Mouse (Mus musculus) brown adipose tissue, adult 24 weeks (tissue): ENCODE data around the gene Homer2. TPM values are rescaled to one million over a fixed set of nuclear protein-coding genes. Genes with fewer than 3 reads are reported as not detected.

Source experiments
- H3K27ac ChIP-seq: fragments of 200-500 bp; replicated peaks from 2 replicates; pipeline ENCODE4 v1.5.1; 2012; ENCODE audit warnings: low read depth, mild to moderate bottlenecking, low read length
- H3K4me1 ChIP-seq: fragments of 200-500 bp; 2 replicates; pipeline ENCODE4 v1.6.1; 2012; ENCODE audit warnings: low read length, mixed read lengths; ENCODE audit not compliant: control insufficient read depth, insufficient read depth, insufficient read length
- H3K4me3 ChIP-seq: fragments of 200-500 bp; 2 replicates; pipeline ENCODE4 v1.5.1; 2012; ENCODE audit warnings: low read depth, mild to moderate bottlenecking, low read length, moderate library complexity; ENCODE audit not compliant: insufficient read depth
- polyA plus RNA-seq: library from polyadenylated mRNA; stranded (reverse); fragments of >200 nt; gene quantifications from 2 replicates; pipeline ENCODE4 v1.2.4, GENCODE M21; 2012; ENCODE audit not compliant: missing spikeins, insufficient read depth, insufficient read length

Homer2 gene
- polyA plus RNA-seq, 1 experiment = 1.1 TPM

DNA sequence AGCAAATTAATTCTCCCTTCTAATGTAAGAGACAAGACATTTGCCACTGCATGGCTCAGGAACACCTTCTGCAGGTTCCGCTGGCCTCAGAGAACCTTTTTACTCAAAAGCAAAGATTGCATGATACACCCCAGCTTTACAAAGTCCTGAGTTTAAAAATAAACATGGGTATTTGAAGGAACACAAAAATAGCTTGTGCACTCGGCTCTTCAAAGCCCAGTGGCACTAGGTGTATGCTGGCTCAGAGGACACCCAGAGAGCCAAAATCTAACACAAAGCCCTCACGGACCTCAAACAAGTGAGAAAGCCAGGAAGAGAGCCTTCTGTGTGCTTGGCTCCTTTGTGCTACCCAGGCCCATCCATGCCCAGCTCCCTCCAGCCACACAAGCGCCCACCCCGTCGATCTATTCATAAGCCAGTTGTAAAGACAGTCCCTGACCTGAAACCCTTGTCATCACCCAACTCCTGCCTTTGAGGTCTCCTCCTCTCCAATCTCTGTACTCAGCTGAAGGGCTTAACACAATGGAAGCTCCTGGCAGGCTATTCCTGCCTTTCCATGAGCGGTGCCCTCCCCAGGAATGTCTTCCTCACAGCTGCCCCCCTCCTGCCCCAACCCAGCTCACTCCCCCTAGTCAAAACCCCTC lies 23.4 kb downstream of the Homer2 start:
- Histone ChIP-seq H3K4me3 (no peak overlapping the region), H3K4me1 (no peaks in the 10 kb centered on the region), H3K27ac (no peak overlapping the region)

DNA sequence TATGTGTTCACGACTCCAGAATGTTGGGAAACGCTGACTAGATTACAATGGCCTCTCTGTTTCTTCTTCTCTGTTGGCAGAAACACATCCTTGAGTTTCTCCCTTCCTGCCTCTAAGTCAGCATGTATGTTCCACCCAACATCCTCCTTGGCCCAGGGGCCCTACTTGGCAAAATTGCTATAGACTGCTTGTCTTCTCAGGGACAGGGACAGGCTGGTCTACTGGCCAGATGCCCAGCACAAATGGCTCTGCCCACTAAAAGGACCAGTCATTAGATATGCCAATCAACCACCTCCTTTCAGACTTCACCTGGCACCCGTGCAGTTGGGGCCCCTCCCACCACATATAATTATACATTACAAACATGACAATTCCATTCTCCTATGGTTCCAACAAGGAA lies 25.9 kb downstream of the Homer2 start:
- Histone ChIP-seq H3K4me1 (no peaks in the 10 kb centered on the region), H3K27ac (no peak overlapping the region), H3K4me3 (no peak overlapping the region)

DNA sequence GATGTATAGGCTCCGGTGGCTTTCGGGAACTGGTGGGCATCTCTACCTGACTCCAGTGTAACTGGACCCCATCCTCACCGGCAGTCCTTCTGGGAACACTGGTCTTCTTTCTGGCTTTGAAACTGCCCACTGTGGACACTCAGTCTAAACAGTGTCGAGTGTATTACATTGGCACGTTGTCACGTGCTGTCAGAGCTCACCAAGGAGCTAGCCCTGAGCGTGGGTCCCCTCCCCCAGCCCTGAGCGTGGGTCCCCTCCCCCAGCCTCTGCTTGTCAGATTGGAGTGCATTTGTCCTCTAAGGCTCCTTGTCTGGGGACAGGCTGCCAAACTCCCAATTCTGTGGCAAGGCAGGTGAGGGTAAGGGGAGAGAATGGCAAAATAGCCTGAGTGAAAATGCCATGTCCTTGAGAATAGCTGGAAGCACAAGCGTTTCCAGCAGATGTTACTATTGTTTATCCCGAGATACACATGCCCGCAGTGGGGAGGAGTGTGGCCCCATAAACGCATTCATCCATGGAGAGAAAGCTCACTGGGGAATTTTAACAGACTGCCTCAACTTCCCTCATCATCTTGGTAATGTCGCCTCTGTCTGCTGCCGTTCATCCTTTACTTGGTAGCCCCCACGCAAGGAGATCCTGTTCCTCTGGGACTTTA lies 33.8 kb downstream of the Homer2 start:
- no peak overlapping the region for H3K4me3 ChIP-seq
- no peak overlapping the region for H3K27ac ChIP-seq
- no peaks in the 10 kb centered on the region; the same call in 1 of the 2 replicates for H3K4me1 ChIP-seq

DNA sequence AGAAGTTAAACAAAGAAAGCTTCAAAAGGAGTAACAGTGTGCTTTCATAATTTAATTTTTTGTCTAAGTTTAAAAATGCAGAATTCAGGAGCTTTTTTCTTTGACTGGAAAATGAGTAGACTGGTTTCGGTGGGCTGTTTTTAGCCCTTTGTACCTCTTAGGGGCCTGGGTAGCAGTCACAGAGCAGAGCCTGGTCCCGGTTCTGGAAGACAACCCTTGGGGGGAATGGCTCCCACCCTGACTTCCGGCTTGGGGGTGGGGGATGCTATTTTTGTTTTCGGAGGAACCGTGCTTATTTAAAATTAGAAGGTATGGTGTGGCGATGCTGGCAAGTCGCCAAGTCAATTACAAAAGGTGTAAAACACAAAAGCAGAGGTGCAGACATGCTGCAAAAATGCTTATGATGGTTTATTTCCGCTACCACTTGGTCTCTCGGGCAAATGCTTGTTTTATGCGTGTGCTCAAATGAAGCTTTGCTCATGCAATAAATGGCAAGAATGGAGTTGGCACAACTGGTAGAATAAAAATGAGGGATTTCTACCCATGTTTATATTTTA lies 34.5 kb downstream of the Homer2 start:
- no peak overlapping the region for H3K27ac ChIP-seq
- no peaks in the 10 kb centered on the region; the same call in 1 of the 2 replicates for H3K4me1 ChIP-seq
- no peak overlapping the region for H3K4me3 ChIP-seq

DNA sequence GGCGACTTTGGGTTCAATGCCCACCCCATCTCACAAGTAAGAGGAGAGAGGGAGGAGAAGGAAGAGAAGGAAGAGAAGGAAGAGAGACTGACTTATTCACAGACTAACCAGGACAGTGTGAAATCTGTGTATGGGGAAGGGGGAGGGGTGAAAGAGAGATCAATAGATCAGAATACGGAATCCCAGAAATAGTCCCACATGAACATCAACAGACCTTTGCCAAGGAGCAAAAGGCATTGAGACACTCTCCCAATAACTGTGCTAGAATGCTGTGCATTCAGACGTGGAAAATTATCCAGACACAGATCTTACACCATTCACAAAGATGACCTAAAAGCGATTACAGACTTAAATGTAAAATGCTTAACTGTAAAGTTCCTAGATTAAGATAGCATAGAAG lies 40.2 kb downstream of the Homer2 start:
- Histone ChIP-seq H3K27ac (no peak overlapping the region), H3K4me3 (no peak overlapping the region), H3K4me1 (no peaks in the 10 kb centered on the region)

DNA sequence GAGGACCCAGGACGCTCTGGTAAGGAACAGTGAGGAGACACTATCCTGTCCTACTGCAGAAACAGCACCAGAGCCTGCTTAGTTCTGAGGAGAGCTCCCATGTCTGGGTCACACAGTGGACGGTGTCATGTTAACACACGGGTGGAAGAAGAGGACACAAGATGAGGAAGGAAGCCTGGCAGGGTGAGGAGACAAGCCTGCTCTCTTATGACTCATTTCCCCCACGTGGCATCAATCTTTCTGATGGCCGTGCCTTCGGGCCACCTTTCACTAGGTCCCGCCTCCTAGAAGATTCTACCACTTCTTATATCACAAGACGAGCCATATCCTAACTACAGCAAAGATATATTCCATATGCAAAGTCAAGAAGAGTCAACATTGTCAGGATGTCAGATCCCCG lies 40.7 kb downstream of the Homer2 start:
- no peak overlapping the region for H3K4me3 ChIP-seq
- H3K27ac ChIP-seq = no peak overlapping the region
- no peaks in the 10 kb centered on the region for H3K4me1 ChIP-seq

DNA sequence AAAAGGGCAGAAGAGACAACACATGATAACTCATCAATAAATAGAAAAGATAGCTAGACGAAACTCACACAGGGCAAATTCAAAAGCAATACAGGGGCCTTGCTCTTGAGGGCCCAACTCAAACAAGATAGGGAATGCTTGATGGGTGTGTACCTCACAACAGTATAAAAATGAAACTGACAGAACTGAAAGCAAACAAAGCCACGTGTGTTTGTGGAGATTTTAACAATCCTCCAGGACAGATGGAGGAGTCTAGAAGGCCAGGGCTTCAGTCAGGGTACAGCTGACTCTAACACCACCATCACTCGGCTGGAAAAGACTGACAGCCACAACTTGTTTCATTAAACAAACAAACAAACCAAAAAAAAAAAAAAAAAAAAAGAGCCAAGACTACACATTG lies 44.3 kb downstream of the Homer2 start:
- H3K27ac ChIP-seq = no peak overlapping the region
- H3K4me3 ChIP-seq = no peak overlapping the region
- H3K4me1 ChIP-seq = no peaks in the 10 kb centered on the region

DNA sequence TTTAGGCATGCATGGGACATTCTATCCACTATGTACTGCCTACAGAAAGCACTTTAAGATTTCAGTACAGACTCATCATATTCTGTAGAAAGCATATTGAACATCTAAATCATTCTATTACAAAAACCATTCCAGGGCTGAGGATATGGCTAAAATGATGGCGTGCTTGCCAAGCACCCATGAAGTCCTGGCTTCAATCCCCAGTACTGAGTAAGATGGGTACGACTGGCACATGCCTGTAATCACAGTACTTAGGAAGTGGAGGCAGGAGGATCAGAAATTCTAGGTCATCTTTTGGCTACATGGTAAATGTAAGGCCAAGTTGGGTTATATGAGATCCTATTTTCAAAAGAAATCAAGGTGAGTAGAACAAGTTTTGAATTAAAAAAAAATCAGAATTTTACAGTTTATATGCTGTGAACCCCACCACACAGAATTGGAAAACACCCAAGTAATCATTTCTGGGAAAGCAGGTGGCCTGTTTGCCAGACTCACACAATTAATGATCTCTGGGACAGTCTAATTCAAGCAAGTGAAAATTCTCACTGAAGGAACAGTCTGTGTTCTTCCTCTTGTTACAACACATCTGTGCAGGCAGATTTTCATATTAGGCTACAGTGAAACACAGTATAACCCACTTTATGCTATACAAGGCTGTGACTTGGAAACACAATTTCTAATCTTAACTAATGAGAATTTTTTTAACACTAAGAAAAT lies 49.5 kb downstream of the Homer2 start:
- H3K27ac ChIP-seq = no peak overlapping the region
- H3K4me1 ChIP-seq = 0 out of 2 replicates have a peak, but pooled peaks cover 5% of the 10 kb centered on the region
- H3K4me3 ChIP-seq = no peak overlapping the region

DNA sequence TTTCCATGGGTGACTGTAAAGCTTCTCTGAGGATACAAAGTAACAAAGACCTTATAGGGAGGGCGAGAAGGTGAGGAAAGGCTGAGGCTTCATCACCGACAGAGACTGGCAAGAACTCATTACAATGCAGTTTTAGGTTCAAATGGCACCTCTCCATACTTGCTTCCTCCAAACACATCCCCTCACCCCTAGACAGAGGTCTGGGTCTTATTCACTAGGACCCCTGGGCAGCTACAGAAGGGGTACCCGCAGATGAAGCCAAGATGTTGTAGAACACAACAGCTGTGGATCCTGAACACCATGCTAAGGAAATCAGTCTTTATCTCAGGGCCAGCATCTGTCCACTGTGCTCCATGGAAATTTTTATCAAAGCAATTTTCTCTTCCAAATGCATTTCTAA lies 50.3 kb downstream of the Homer2 start:
- no peak overlapping the region for H3K4me3 ChIP-seq
- H3K27ac ChIP-seq = no peak overlapping the region
- 0 out of 2 replicates have a peak, but pooled peaks cover 5% of the 10 kb centered on the region for H3K4me1 ChIP-seq

DNA sequence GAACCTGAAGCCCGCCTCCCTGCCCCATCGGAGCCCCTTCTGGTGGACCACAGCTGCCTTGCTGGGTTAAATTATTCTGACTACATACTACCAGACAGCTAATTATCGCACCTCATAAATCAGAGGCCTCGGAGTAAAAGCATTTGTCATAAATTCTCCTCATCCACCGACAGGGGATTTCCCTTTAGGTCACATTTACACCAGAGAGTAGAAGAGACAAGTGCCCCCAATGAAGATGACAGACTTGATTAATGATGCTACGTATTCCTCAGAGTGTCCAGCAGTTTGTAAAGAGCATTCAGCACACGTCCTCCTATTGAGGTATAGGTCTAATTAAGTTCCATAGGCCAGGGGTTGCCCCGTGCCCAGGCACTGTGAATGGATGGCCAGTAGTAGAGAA lies 50.7 kb downstream of the Homer2 start:
- H3K27ac ChIP-seq = no peak overlapping the region
- H3K4me1 ChIP-seq = 0 out of 2 replicates have a peak, but pooled peaks cover 5% of the 10 kb centered on the region
- H3K4me3 ChIP-seq = no peak overlapping the region

DNA sequence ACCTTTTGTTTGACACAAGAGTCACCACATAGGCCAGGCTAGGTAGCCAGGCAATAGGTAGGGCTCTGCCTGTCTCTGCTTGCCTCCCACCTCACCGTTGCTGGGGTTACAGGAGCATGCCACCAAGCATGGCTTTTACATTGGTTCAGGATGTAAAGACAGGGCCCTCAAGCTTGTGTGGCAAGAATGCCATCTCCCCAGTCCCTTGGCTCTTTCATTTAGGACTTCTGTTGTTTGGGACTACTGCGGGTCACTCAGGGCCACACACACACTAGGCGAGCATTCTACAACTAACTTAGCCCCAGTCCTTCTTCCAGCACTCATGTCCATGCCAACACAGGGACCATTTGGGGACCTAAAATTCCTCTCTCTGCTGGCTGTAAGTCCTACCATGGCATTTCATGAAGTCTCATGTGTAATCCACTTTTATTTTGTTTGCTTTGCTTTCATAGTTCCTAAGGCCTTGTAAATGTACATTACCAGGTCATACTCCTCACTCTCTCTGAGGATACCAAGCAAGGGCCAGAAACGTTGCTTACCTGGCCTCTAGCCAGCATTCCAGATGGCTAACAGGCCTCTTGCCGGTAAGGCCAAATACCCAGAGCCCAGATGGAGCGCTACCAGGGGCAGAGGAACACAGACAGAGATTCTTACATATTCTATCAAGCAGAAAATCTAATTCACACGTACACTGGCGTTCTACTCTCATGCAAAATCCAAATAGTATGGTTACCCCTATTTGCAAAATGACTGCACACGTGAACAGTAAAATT lies 52.2 kb downstream of the Homer2 start:
- H3K4me3 ChIP-seq = no peak overlapping the region
- H3K4me1 ChIP-seq = 0 out of 2 replicates have a peak, but pooled peaks cover 5% of the 10 kb centered on the region
- no peak overlapping the region for H3K27ac ChIP-seq

DNA sequence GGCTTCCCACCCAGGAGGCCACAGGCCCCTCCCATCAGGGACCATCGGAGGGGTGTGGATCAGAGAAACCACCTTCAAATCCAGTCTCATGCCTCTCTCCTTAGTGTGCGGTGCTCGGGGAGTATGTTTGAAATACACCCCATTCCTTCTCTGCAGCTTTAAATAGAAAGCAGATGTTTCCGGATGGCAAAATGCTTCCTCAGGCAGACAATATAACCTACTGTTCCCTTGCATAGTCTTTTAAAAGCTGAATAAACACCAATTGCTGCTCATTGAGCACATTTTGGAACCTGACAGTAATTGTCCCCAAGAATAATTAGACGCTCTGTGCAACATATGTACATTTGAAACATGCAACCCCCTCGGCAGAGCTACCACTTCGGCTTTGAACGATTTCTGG lies 53.3 kb downstream of the Homer2 start:
- Histone ChIP-seq H3K27ac (no peak overlapping the region), H3K4me3 (no peak overlapping the region), H3K4me1 (0 out of 2 replicates have a peak, but pooled peaks cover 5% of the 10 kb centered on the region)

DNA sequence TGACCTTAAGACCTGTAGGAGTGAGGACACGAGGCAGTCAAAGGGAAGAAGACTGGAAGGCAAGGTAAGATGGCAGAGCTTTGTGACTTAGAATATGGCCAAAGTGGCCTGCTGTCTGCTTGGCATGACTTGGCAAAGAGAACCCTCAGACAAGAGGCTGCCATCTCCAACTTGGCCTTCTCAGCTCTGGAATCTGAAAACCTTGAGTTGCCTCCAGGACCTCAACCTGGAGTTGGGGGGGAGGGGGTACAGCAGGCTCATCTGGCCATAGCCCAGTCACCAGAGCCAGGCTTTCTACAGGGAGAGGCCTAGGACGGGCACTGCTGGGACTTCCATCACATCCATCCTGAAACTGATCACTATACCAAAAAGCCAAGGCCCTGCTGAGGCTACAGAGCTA lies 55.0 kb downstream of the Homer2 start:
- Histone ChIP-seq H3K4me3 (no peak overlapping the region), H3K27ac (no peak overlapping the region), H3K4me1 (0 out of 2 replicates have a peak, but pooled peaks cover 5% of the 10 kb centered on the region)

DNA sequence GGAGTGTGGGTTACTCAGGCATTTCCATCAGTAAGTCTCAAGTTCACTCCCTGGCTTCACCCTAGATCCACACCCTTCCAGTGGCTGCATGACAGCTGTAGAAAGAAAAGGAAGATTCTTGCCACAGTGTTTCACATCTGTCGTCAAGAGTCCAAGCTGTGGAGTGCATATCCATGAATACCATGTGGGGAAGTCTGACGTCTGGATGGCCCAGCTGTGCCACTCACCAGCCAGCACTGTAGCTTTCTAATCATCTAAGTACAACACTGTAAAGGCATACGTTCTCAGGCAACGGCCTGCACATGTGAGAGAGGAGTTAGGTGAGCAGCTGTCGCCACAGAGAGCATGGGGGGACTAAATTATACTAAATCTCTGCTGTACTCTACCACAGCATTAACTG lies 56.0 kb downstream of the Homer2 start:
- Histone ChIP-seq H3K4me3 (no peak overlapping the region), H3K27ac (no peak overlapping the region), H3K4me1 (0 out of 2 replicates have a peak, but pooled peaks cover 5% of the 10 kb centered on the region)

DNA sequence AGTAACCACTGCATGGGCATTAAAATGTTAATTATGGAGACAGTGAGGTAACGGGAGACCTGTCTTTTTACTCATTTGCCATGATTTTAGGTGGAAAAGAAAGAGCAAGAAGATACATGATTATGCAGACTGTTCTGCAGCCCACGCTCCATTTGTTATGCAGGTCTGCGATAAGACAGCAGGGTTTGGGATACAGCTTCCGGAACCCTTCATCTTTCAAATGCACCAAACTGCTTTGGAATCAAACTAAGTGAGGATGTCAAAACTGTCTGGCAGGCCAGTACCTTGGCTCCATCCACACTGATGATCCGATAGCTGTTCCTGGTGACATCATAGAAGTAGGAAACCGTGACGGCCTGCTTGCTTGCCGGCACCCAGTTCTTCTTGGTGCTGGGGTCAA lies 58.1 kb downstream of the Homer2 start:
- Histone ChIP-seq H3K27ac (no peak overlapping the region), H3K4me1 (no peaks in the 10 kb centered on the region), H3K4me3 (no peak overlapping the region)
